Mouse (Mus musculus) kidney, postnatal 10 days (tissue): ENCODE results near the gene Gm8994.
"Not testable (repeated sequence)": the region's sequence is repeated elsewhere in the genome, so short reads cannot be mapped to it uniquely, and the experiment has no call there.

Experiments used
- DNase-seq: peaks from one replicate; pipeline ENCODE4 v3.0.0; 2021; ENCODE audit warnings: mixed read lengths

Gm8994 gene

GRCm38 (mm10) chr6:136327239-136327638 is at the start of gene Gm8994:
TSS of gene Gm8994 (plus strand) at chr6:136327539.
- not testable (repeated sequence) for DNase-seq

GRCm38 (mm10) chr6:136277685-136278084 is 49.7 kb upstream of the Gm8994 start:
- DNase-seq, result no peak

GRCm38 (mm10) chr6:136284565-136284964 is 42.8 kb upstream of the Gm8994 start:
- no peak for DNase-seq

GRCm38 (mm10) chr6:136286180-136286579 is 41.2 kb upstream of the Gm8994 start:
- DNase-seq, result no peak

- DNase-seq, result no peak
These were observed 40.8 kb upstream of the Gm8994 start for GRCm38 (mm10) chr6:136286589-136286988.

GRCm38 (mm10) chr6:136291424-136291823 is 35.9 kb upstream of the Gm8994 start:
- DNase-seq, result no peak

- DNase-seq, result no peak
These were observed 35.2 kb upstream of the Gm8994 start for GRCm38 (mm10) chr6:136291951-136292714.

GRCm38 (mm10) chr6:136293700-136294099 is 33.6 kb upstream of the Gm8994 start:
- DNase-seq, result peak; percentile 15

GRCm38 (mm10) chr6:136295821-136296220 is 31.5 kb upstream of the Gm8994 start:
- DNase-seq, result peak; percentile 49

- DNase-seq, result no peak
These were observed 31.1 kb upstream of the Gm8994 start for GRCm38 (mm10) chr6:136296251-136296650.

GRCm38 (mm10) chr6:136303514-136303913 is 23.8 kb upstream of the Gm8994 start:
- no peak for DNase-seq

GRCm38 (mm10) chr6:136304369-136304988 is 22.9 kb upstream of the Gm8994 start:
- no peak for DNase-seq

GRCm38 (mm10) chr6:136309487-136309886 is 17.9 kb upstream of the Gm8994 start:
- DNase-seq, result no peak

GRCm38 (mm10) chr6:136328416-136328815 is 1.1 kb downstream of the Gm8994 start:
- DNase-seq, result not testable (repeated sequence)

GRCm38 (mm10) chr6:136340669-136341068 is 13.3 kb downstream of the Gm8994 start:
- DNase-seq, result no peak

- DNase-seq, result no peak
These were observed 13.8 kb downstream of the Gm8994 start for GRCm38 (mm10) chr6:136341093-136341492.

- no peak for DNase-seq
These were observed 16.5 kb downstream of the Gm8994 start for GRCm38 (mm10) chr6:136343868-136344267.

- no peak for DNase-seq
These were observed 17.7 kb downstream of the Gm8994 start for GRCm38 (mm10) chr6:136345034-136345433.

GRCm38 (mm10) chr6:136345641-136346040 is 18.3 kb downstream of the Gm8994 start:
- DNase-seq, result no peak

- no peak for DNase-seq
These were observed 19.7 kb downstream of the Gm8994 start for GRCm38 (mm10) chr6:136347053-136347452.

- DNase-seq, result no peak
These were observed 20.3 kb downstream of the Gm8994 start for GRCm38 (mm10) chr6:136347631-136348030.

- DNase-seq, result peak; percentile 82
These were observed 26.3 kb downstream of the Gm8994 start for GRCm38 (mm10) chr6:136353399-136354184.

- no peak for DNase-seq
These were observed 31.1 kb downstream of the Gm8994 start for GRCm38 (mm10) chr6:136358471-136358870.

GRCm38 (mm10) chr6:136363313-136363712 is 36.0 kb downstream of the Gm8994 start:
- no peak for DNase-seq
